Mouse (Mus musculus) liver, embryonic 11.5 days (tissue): ENCODE data around the gene Cdh13. TPM values are rescaled to one million over a fixed set of nuclear protein-coding genes. Genes with fewer than 3 reads are reported as not detected.

ENCODE experiments used
- ATAC-seq: fragments of 200-750 bp; cut with Nextera tagmentation; replicated peaks from 2 replicates; pipeline ENCODE4 v1.8.0; 2017; ENCODE audit warnings: moderate number of reproducible peaks, mild to moderate bottlenecking, moderate TSS enrichment, moderate library complexity; ENCODE audit not compliant: low FRiP score
- DNase-seq: peaks from one replicate; pipeline ENCODE4 v3.0.0-alpha.2; 2017; ENCODE audit warnings: low spot score
- H3K27ac ChIP-seq: fragments of 300-500 bp; sonication (generic); 2 replicates; pipeline ENCODE4 v1.5.1; 2014; ENCODE audit warnings: mild to moderate bottlenecking, low read depth, low read length, control low read depth
- H3K27me3 ChIP-seq: fragments of 300-500 bp; sonication (generic); replicated peaks from 2 replicates; pipeline ENCODE4 v1.6.1; 2014; ENCODE audit warnings: low read length, mixed read lengths; ENCODE audit not compliant: control insufficient read depth, insufficient read depth
- H3K36me3 ChIP-seq: fragments of 300-500 bp; sonication (generic); 2 replicates; pipeline ENCODE4 v1.6.1; 2014; ENCODE audit warnings: mild to moderate bottlenecking, low read length, moderate library complexity, mixed read lengths; ENCODE audit not compliant: control insufficient read depth, insufficient read depth
- H3K4me1 ChIP-seq: fragments of 300-500 bp; sonication (generic); replicated peaks from 2 replicates; pipeline ENCODE4 v1.6.1; 2014; ENCODE audit warnings: low read length, mixed read lengths; ENCODE audit not compliant: control insufficient read depth, insufficient read depth
- H3K4me2 ChIP-seq: fragments of 300-500 bp; sonication (generic); 2 replicates; pipeline ENCODE4 v1.6.1; 2014; ENCODE audit warnings: mild to moderate bottlenecking, control low read depth, moderate library complexity
- H3K4me3 ChIP-seq: fragments of 300-500 bp; sonication (generic); 2 replicates; pipeline ENCODE4 v1.5.1; 2014; ENCODE audit warnings: low read depth, low read length, control low read depth
- H3K9ac ChIP-seq: fragments of 300-500 bp; sonication (generic); 2 replicates; pipeline ENCODE4 v1.6.1; 2014; ENCODE audit warnings: low read depth, low read length, control low read depth
- H3K9me3 ChIP-seq: fragments of 300-500 bp; sonication (generic); 2 replicates; pipeline ENCODE4 v1.6.1; 2016; ENCODE audit warnings: low read length, inconsistent platforms, mixed read lengths; ENCODE audit not compliant: control insufficient read depth
- WGBS: fragments of 180-500 bp; shearing (Covaris S2); extraction: QIAGEN DNeasy Blood & Tissue Kit; methylation state at CpG from one replicate; pipeline ENCODE4 v1.1.7; 2014; 5-methylcytosine and 5-hydroxymethylcytosine counted together
- polyA plus RNA-seq: library from polyadenylated mRNA; unstranded; fragments of >200 nt; fragmentation: Nextera tagmentation; extraction: Ambion mirVana; gene quantifications from 2 replicates; pipeline ENCODE4 v1.2.1, GENCODE M21; 2014

Cdh13 gene
- polyA plus RNA-seq, 1 experiment from 2014 or later, result 2.9 TPM

DNA sequence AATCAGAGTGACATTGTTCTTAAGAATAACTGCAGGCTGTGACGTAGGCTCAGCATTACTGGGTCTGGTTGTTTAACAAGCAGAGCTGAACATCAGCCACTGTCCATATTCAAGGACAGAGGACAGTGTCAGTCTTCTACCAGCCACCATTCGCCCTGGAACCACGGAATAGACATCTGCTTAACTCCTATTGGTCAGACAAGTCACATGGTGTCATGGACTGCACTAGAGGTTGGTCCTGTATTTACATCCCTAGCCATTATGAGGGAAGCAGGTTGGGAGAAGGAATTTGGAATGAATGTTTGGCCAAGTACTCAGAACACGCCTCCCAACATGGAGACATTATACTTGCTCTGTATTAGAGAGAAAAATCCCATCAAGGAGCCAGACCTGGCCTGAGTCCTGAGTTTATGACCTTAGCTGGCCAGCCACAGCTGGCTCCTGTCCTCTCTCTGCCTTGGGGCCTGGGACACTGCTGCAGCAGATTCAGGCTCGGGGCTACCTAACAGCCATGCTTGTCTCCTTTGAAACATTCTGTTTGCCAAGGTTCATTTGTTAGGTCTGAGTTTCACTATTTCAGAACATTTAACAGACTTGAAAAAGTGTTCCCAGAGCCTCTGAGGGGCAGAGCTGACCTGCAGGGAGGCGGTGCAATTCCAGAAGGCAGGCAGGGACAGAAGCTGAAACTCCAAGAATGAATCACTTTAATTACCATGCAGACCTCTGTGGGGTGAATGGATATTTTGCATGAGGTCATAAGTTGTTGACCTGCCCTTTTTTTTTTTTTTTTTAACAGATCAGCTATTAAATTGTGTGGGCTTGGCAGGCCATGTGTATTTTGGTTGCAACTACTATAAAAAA, 282.6 kb downstream of the Cdh13 start:
- H3K27me3 ChIP-seq, result no peaks in the 10 kb centered on the region
- H3K4me2 ChIP-seq, result no peak overlapping the region
- H3K9ac ChIP-seq, result no peak overlapping the region
- no peak for ATAC-seq
- H3K36me3 ChIP-seq, result no peaks in the 10 kb centered on the region
- WGBS, result 70% methylated on average over 6 of the region's 6 CpGs
- H3K27ac ChIP-seq, result no peak overlapping the region
- no peak for DNase-seq
- H3K4me3 ChIP-seq, result no peak overlapping the region
- H3K4me1 ChIP-seq, result no peaks in the 10 kb centered on the region
- no peaks in the 10 kb centered on the region for H3K9me3 ChIP-seq

DNA sequence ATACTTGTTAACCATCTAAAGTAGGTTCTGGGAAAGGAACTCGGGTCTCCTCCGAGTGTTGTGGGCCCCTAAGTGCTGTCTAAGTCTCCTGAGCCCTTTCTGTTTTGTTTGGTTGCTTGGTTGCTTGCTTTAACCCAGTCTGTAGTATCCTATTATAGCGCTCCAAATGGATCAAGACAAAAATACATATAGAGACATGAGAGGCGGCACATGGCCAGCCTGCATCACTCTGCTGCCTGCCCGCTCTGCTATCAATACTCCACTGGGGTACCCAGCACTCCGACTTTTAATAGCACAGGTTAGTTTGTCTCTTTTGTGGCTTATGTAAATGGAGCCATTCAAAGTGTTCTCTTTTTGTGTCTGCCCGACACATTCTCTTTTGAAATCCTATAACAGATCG, 285.8 kb downstream of the Cdh13 start:
- no peak overlapping the region for H3K9ac ChIP-seq
- no peak for DNase-seq
- no peaks in the 10 kb centered on the region for H3K4me1 ChIP-seq
- no peak overlapping the region for H3K4me3 ChIP-seq
- H3K9me3 ChIP-seq, result no peaks in the 10 kb centered on the region
- ATAC-seq, result no peak
- no peak overlapping the region for H3K4me2 ChIP-seq
- H3K27me3 ChIP-seq, result no peaks in the 10 kb centered on the region
- H3K27ac ChIP-seq, result no peak overlapping the region
- H3K36me3 ChIP-seq, result no peaks in the 10 kb centered on the region
- WGBS, result 92% methylated on average over 8 of the region's 8 CpGs

GRCm38 (mm10) chr8:118581256-118581655, 297.7 kb downstream of the Cdh13 start:
- DNase-seq (no peak), ATAC-seq (no peak)

DNA sequence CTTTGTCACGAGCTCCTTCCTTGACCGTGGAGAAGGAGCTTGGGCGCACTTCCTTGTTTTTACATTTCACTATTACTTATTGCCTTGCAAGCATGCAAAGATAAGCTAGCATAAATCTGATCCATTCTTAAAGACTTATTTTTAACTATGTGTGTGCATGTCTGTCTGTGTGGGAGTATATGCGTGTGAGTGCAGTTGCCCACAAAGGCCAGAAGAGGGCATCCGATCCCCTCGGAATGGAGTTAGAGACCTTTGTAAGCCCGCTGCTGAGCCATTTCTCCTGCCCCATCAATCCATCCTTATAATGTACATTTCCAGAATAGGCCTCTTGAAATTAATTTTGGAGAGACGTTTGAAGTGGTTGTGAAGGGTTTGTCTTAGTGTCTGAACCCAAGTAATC, 298.7 kb downstream of the Cdh13 start:
- 92% methylated on average over 8 of the region's 8 CpGs for WGBS

More at GRCm38 (mm10) chr8:118581256-118581655, 297.7 kb downstream of the Cdh13 start:
- no peak overlapping the region for H3K9ac ChIP-seq
- H3K4me2 ChIP-seq, result no peak overlapping the region
- no peak overlapping the region for H3K4me3 ChIP-seq
- WGBS, result 77% methylated on average over 1 of the region's 1 CpGs
- no peaks in the 10 kb centered on the region for H3K36me3 ChIP-seq
- no peaks in the 10 kb centered on the region for H3K27me3 ChIP-seq
- peaks cover 3% of the 10 kb centered on the region; the same call in 1 of the 2 replicates for H3K9me3 ChIP-seq
- H3K27ac ChIP-seq, result no peak overlapping the region
- H3K4me1 ChIP-seq, result no peaks in the 10 kb centered on the region

GRCm38 (mm10) chr8:118587981-118588380, 304.4 kb downstream of the Cdh13 start:
- no peaks in the 10 kb centered on the region for H3K36me3 ChIP-seq
- no peaks in the 10 kb centered on the region for H3K4me1 ChIP-seq
- no peak overlapping the region for H3K9ac ChIP-seq
- DNase-seq, result no peak
- no peak overlapping the region for H3K4me3 ChIP-seq
- H3K27ac ChIP-seq, result no peak overlapping the region
- WGBS, result 73% methylated on average over 5 of the region's 5 CpGs
- ATAC-seq, result no peak
- H3K27me3 ChIP-seq, result no peaks in the 10 kb centered on the region
- H3K4me2 ChIP-seq, result no peak overlapping the region
- H3K9me3 ChIP-seq, result no peaks in the 10 kb centered on the region

More for the DNA sequence above, 298.7 kb downstream of the Cdh13 start:
- Histone ChIP-seq H3K4me3 (no peak overlapping the region), H3K4me1 (no peaks in the 10 kb centered on the region), H3K9me3 (peaks cover 3% of the 10 kb centered on the region; the same call in 1 of the 2 replicates), H3K27me3 (no peaks in the 10 kb centered on the region), H3K27ac (no peak overlapping the region), H3K4me2 (no peak overlapping the region), H3K9ac (no peak overlapping the region), H3K36me3 (no peaks in the 10 kb centered on the region)
- DNase-seq (no peak), ATAC-seq (no peak)

- WGBS, result 71% methylated on average over 8 of the region's 8 CpGs
- no peaks in the 10 kb centered on the region for H3K27me3 ChIP-seq
- H3K4me1 ChIP-seq, result no peaks in the 10 kb centered on the region
- no peak for ATAC-seq
- no peak overlapping the region for H3K4me3 ChIP-seq
- no peaks in the 10 kb centered on the region for H3K36me3 ChIP-seq
- H3K9ac ChIP-seq, result no peak overlapping the region
- no peak overlapping the region for H3K27ac ChIP-seq
- no peak for DNase-seq
- H3K9me3 ChIP-seq, result no peaks in the 10 kb centered on the region
- no peak overlapping the region for H3K4me2 ChIP-seq
Measured at GRCm38 (mm10) chr8:118596816-118597215, 313.3 kb downstream of the Cdh13 start.

DNA sequence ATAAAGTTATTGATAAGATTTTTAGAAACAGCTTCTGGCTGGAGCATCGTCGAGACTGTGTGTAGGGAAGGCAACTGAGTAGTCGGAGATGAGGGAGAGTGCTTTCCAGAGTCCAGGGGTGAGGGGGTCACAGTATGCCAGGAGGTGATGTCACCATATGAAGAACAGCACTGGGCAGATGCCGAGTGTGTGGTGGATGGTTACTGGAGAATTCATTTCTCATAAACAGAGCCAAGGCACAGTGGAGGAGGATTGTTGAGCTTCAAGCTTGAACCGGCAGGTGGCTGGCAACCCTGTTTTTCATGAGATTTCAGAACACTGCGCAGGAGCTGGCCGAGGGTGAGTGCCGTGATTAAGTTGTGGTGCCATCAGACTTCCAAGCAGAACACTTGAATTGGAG, 317.8 kb downstream of the Cdh13 start:
- WGBS, result 79% methylated on average over 8 of the region's 8 CpGs
- no peak overlapping the region for H3K9ac ChIP-seq
- H3K36me3 ChIP-seq, result no peaks in the 10 kb centered on the region
- DNase-seq (no peak), ATAC-seq (no peak)
- no peak overlapping the region for H3K27ac ChIP-seq
- no peak overlapping the region for H3K4me3 ChIP-seq
- no peaks in the 10 kb centered on the region for H3K4me1 ChIP-seq
- H3K27me3 ChIP-seq, result no peaks in the 10 kb centered on the region
- no peaks in the 10 kb centered on the region for H3K9me3 ChIP-seq
- H3K4me2 ChIP-seq, result no peak overlapping the region

GRCm38 (mm10) chr8:118602074-118602473, 318.5 kb downstream of the Cdh13 start:
- no peak for DNase-seq
- WGBS, result 86% methylated on average over 8 of the region's 8 CpGs

DNA sequence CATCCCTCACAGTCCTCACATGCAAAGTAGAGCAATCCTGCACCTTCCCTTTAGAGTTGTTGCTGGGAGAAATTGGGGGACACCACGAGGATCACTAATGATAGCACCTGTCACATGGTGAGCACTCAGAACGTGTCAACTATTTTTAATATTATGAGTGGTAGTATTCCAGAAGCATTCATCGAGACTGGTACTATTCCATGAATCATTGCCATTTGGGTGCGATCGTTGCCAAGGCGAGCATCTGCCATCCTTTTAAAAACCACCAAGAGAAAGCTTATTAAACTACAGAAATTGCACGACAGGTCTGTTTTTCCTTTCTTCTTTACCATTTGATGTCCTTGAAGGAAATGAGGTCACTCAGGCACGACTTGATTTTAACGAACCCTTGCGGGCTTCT, 328.0 kb downstream of the Cdh13 start:
- no peak for ATAC-seq

More at GRCm38 (mm10) chr8:118602074-118602473, 318.5 kb downstream of the Cdh13 start:
- no peaks in the 10 kb centered on the region for H3K9me3 ChIP-seq
- no peak overlapping the region for H3K4me3 ChIP-seq
- no peak overlapping the region for H3K9ac ChIP-seq
- H3K4me1 ChIP-seq, result no peaks in the 10 kb centered on the region
- no peak overlapping the region for H3K4me2 ChIP-seq
- ATAC-seq, result no peak
- no peak overlapping the region for H3K27ac ChIP-seq
- no peaks in the 10 kb centered on the region for H3K27me3 ChIP-seq
- H3K36me3 ChIP-seq, result no peaks in the 10 kb centered on the region

More for the DNA sequence above, 328.0 kb downstream of the Cdh13 start:
- no peaks in the 10 kb centered on the region for H3K4me1 ChIP-seq
- no peak overlapping the region for H3K4me3 ChIP-seq
- no peaks in the 10 kb centered on the region for H3K36me3 ChIP-seq
- DNase-seq, result no peak
- no peak overlapping the region for H3K4me2 ChIP-seq
- H3K9me3 ChIP-seq, result no peaks in the 10 kb centered on the region
- no peaks in the 10 kb centered on the region for H3K27me3 ChIP-seq
- no peak overlapping the region for H3K9ac ChIP-seq
- no peak overlapping the region for H3K27ac ChIP-seq
- WGBS, result 83% methylated on average over 10 of the region's 10 CpGs
